Mouse (Mus musculus) layer of hippocampus, adult 2 months (tissue): ENCODE measurements around the gene Hebp1. TPM values are rescaled to one million over a fixed set of nuclear protein-coding genes. Genes with fewer than 3 reads are reported as not detected.

Experiments used
- DNase-seq, 2 experiments: peaks; one replicate each; pipeline ENCODE4 v3.0.0; 2022; ENCODE audit warnings: low spot score in 2 of 2
- H3K27ac ChIP-seq: fragments of 200-600 bp; 2 replicates; pipeline ENCODE4 v1.8.1; 2022
- H3K4me3 ChIP-seq: fragments of 200-600 bp; 2 replicates; pipeline ENCODE4 v1.8.1; 2022; ENCODE audit warnings: mild to moderate bottlenecking
- CTCF ChIP-seq: fragments of 200-600 bp; conservative IDR thresholded peaks from 2 replicates; pipeline ENCODE4 v1.8.1; 2022; ENCODE audit warnings: antibody characterized with exemption, mild to moderate bottlenecking, moderate library complexity
- total RNA-seq, 2 experiments: library from RNA; stranded (reverse); gene quantifications; 2 replicates each; pipeline ENCODE4 v1.2.3; 2021

The Hebp1 gene
- total RNA-seq, 2 experiments from 2014 or later = 74.1 to 79.1 TPM

DNA sequence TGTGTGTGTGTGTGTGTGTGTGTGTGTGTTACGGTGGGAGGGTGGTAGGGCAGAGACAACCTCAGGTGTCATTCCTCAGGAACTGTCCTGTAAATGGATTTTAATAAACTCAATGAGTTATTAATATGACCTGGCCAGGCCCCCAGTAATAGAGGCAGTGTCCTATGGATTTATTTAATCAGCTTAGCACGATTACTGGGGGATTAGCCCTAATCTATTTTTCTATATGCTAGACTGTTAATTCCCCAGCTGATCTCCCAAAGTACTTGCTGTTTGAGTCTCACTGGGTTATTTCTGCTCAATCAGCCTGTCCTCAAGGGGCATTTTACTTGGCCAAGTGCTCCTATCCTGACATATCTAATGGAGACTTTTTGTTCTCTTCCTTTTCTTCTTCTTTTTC, 14.8 kb upstream of the Hebp1 start:
- no peak for TF ChIP-seq CTCF
- Histone ChIP-seq H3K4me3 (no peak overlapping the region), H3K27ac (no peak overlapping the region)
- DNase-seq = no peak

DNA sequence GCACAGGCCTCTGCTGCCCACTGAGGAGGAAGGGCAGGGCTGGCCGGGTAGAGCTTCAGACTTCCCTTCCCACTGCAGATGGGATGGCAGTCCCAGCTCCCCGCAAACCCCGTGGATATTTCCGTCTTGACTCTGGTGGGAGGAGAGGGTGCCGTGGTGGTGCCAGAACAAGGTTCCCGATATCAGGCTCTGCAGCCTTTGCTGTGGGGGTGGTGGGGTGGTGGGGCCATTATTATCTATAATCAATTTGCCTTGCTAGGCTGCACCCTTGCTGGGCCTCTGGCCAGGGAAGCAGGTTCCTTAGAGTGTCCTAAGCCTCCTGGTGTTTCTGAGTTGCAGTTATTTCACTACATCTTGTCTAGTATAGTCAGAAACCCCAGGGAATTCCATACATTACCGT, 13.3 kb upstream of the Hebp1 start:
- no peak for DNase-seq
- no peak for TF ChIP-seq CTCF
- Histone ChIP-seq H3K27ac (no peak overlapping the region), H3K4me3 (no peak overlapping the region)

DNA sequence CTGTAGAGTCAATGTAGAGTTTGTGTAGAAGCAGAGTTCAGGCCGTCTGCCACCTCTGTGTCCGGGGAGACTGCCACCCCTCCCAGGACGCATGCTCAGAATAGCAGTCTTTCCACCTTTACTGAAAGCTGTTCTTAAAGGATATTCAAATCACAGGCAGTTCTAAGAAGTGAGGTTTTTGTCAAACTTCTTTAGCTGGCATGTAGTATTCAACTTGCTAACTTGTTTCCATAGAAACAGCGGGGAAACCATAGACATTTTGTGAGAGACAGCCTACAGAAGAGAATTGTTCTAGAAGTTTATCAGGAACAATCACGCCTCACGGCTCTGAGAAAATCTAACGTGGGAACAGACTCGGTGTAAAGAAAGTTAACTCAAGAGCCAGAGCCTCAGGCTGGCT, 9.1 kb upstream of the Hebp1 start:
- no peak overlapping the region for H3K4me3 ChIP-seq
- DNase-seq = no peak
- peak overlapping the region; percentile 68 for H3K27ac ChIP-seq
- TF ChIP-seq CTCF = no peak

DNA sequence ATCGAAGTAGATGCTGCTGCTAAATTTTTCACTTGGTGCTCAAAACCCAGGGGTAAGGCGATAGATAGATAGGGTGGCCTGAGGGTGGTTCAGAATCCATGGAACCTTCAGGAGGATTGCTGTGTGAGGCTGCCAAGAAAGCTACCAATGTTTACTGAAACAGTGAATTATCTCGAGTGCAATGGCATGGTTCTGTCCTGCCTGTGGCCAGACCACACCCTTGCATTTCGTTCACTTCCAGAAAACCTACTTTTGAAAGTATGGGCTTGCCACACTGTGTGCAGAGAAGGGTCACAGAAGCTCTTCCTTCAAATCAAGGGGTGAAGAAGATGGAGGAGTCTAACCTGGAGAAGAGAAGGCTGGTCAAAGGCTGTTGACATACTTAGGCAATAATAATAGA, 8.0 kb upstream of the Hebp1 start:
- H3K27ac ChIP-seq = peak overlapping the region; percentile 68
- no peak for DNase-seq
- no peak for TF ChIP-seq CTCF
- no peak overlapping the region for H3K4me3 ChIP-seq

DNA sequence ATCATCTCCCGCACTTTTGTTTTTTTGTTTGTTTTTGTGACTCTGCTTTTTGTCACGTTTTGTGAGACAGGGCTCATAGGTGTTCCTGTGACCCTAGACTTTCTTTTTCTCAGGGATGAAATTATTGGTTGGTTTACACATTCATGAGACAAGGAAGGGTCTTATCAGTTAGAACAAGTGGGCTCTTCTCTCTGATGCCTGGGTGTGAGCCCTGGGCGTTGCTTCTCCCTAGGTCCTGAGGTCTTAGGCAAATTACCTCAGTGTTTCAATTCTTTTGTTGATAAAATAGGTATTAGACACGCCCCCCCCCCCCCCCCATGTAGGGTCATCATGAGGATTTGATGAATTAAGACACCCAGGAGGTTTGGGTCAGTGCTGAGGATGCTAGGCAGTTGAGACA, 7.0 kb upstream of the Hebp1 start:
- no peak overlapping the region for H3K4me3 ChIP-seq
- DNase-seq = no peak
- TF ChIP-seq CTCF = no peak
- H3K27ac ChIP-seq = peak overlapping the region; percentile 88

DNA sequence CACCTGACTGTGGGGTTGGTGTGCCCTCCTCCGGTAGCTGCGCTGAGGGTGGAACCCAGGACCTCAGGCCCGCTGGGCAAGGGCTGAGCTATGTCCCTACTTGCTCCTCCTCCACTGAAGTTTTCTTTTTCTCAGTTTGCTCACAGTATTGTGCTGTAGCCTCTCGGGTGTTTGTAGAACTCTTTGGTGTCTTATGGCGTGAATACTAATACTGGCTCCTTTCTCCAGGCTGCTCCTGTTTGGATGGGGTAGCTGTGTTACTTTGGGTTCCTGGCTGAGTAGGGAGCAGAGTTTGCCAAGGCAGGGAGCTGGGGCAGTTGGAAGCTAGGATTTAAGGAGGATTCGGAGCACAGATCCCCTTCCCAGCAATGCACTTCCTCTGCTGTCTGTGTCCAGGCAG, 5.9 kb upstream of the Hebp1 start:
- Histone ChIP-seq H3K27ac (peak overlapping the region; percentile 88), H3K4me3 (no peak overlapping the region)
- DNase-seq = peak; percentile 28 to 70
- TF ChIP-seq CTCF = no peak

DNA sequence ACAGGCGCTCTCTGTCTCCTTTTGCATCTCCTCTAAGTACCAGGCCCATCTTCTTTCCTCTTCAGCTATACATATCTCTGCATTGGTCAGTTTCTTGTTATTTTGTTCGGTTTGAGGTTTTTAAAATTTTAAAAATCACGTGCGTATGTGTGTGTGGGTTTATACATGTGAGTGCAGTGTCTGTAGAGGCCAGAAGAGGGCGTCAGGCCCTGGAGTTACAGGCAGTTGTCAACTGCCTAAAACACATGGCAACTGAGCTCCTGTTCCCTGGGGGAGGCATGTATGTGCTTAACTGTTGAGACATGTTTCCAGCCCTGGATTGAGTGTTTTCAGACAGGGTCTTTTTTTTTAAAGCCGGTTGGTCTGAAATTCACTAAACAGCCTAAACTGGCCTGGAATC, 4.8 kb upstream of the Hebp1 start:
- peak; percentile 58 for TF ChIP-seq CTCF
- no peak for DNase-seq
- peak overlapping the region; percentile 88 for H3K27ac ChIP-seq
- no peak overlapping the region for H3K4me3 ChIP-seq

DNA sequence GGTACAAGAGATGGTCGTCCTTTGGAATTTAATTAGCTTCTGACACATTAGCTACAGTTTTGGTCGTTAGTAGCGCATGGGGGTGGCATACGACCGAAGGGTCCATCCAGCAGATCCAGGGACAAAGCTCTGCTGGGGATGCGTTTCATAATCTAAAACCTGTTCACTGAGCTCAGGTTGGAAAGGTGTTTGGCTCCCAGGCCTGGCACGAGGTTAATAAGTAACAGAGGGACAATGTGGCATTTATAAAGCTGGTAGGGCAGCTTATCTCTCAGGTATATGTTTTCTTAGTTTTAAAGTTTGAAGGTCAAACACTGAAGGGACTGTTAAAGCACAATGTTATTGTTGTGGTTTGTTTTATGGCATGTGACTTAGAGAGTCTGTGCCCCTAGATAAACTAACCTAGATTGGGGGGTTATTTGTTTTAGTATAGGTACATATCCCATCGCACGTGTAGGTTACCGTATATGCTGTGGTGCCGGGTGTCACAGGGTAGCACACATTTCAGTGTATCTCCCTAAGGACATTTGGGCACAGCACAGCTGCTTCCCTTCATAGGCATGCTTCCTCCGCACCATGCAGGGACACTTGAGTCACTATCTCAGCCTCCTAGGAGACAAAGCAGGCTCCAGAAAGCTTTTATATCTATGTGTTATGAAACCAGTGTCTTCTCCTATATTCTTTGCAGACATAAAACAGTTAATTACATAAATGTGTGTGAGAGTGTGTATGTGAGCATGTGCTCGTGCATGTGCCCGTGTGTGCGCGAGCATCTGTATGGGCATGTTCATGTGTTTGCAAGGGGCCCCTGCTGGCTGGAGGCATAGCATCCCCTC, 2.5 kb upstream of the Hebp1 start:
- peak in 1 of 2 experiments; percentile 41 for DNase-seq
- no peak; the same call in 1 of the 2 replicates for TF ChIP-seq CTCF
- Histone ChIP-seq H3K4me3 (peak overlapping the region; percentile 86), H3K27ac (peak overlapping the region; percentile 96)

DNA sequence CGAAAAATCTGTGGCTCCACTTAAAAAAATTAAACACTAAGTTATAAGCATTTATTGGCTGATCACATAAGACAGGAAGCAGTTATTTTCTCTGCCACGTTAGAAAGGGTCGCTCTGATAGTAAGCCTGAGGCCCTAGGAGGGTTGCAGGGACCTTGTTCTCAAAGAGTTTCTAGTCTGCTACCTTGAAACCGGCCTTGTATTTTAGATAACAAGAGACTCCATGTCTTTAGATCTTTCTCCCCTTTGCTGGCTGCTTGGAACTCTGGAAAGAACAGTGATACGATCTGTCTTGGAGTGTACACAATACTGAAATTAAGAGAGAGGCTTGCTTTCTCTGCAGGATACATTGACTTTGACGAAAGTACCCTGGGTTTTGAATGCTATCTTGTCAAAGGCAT, 904 bp upstream of the Hebp1 start:
- peak overlapping the region; percentile 96 for H3K27ac ChIP-seq
- no peak for DNase-seq
- TF ChIP-seq CTCF = no peak
- H3K4me3 ChIP-seq = peak overlapping the region; percentile 86

DNA sequence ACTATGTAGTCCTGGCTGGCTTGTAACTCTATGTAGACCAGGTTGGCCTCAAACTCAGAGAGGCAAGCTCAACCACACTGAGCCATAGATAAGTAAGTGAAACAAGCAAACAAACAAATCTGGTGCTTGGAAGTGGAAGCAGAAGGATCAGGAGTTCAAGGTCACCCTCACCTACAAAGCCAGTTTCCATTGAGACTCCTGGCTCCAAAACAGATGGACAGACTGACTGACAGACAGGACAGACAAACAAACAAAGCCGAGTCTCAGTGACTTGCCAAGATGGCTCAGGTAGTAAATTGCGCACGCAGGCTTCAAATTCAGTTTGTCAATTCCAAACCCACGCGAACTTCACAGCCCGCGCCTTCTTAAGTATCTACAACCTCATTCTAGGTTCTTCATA, 376 bp downstream of the Hebp1 start:
- peak overlapping the region; percentile 96 for H3K27ac ChIP-seq
- DNase-seq = no peak
- no peak for TF ChIP-seq CTCF
- peak overlapping the region; percentile 86 for H3K4me3 ChIP-seq

DNA sequence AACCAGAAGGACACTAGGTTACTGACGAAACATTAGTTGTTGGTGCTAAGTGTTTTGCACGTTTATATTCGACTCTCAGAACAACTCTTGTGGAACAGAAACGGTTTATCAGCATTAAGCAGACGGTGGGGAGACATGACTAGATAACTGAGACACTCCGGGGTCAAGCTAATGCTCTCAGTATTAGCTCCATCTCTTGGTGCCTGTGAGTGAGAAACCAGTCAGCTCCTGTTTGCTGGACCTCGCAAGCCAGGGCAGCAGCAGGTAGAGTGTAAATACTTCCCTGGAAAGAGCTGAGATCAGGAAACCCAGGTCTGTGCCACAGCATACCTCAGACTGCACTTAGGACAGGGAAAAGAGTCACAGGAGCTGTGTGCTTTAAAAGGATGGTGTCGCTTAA, 1.1 kb downstream of the Hebp1 start:
- Histone ChIP-seq H3K4me3 (no peak overlapping the region), H3K27ac (no peak overlapping the region)
- DNase-seq = no peak
- TF ChIP-seq CTCF = no peak

DNA sequence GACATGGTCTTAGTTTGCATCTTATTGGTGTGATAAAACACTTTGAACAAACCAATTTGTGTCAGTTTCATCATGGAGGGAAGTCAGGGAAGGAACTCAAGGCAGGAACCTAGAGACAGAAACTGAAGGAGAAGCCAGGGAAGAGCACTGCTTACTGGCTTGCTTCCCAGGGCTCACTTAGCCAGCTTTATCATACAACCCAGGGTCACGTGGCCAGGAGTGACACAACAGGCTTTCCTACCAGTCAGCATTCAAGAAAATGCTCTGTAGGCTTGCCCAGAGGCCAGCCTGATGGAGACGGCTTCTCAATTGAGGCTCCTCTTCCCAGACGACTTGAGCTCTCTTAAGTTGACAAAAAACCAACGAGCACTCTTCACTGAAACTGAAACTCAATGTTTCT, 2.9 kb downstream of the Hebp1 start:
- H3K27ac ChIP-seq = no peak overlapping the region
- no peak for DNase-seq
- TF ChIP-seq CTCF = no peak
- H3K4me3 ChIP-seq = no peak overlapping the region

DNA sequence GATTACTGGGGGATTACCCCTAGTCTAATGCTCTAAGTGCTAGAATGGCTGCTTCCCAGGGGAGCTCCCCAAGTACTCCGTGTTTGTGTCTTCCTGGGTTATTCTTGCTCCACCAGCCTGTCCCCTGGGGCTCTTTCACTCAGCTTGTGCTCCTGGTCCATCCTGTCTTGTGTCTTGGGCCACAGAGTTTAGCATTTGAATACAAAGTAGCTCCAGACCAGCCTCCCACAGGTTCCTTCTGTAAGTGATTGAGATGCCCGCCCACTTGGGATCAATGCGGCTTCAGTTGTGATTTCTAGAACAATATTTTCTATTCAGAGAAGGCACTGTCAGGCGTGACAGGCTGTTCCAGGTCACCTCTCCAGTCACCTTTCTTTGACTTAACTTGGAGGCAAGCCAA, 4.1 kb downstream of the Hebp1 start:
- TF ChIP-seq CTCF = no peak
- DNase-seq = no peak
- no peak overlapping the region for H3K4me3 ChIP-seq
- no peak overlapping the region for H3K27ac ChIP-seq

DNA sequence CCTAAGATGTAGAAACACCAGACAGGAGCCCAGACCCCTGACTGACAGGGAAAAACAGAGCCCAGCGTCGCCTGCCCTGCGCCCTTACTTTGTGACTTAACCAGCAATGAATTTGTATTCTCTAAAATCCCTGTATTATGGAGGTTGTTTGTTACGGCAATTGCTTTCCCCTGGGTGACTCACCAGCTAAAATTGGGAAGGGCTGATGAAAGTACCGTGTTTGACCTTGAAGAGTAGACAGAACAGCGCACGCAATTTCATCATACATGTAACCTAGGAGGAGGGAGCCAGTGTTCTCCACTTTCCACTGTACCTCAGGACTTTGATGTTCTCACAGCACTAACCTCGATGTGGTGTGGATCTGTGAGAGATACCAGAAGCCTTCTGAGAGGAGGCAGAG, 4.8 kb downstream of the Hebp1 start:
- Histone ChIP-seq H3K4me3 (no peak overlapping the region), H3K27ac (no peak overlapping the region)
- no peak for DNase-seq
- TF ChIP-seq CTCF = no peak
